Mouse (Mus musculus) olfactory bulb, adult 2 months (tissue): Measurements from ENCODE around the gene Gpr89.

Source experiments
- CTCF ChIP-seq: fragments of 200-500 bp; IDR thresholded peaks from 2 replicates; pipeline ENCODE4 v1.5.1; 2012; ENCODE audit warnings: low read depth, mild to moderate bottlenecking, low read length, moderate library complexity; ENCODE audit not compliant: insufficient read depth
- POLR2A ChIP-seq: fragments of 200-500 bp; IDR thresholded peaks from 2 replicates; pipeline ENCODE4 v1.6.1; 2012; ENCODE audit warnings: mild to moderate bottlenecking, low read depth, low read length, moderate library complexity; ENCODE audit not compliant: insufficient read depth

DNA sequence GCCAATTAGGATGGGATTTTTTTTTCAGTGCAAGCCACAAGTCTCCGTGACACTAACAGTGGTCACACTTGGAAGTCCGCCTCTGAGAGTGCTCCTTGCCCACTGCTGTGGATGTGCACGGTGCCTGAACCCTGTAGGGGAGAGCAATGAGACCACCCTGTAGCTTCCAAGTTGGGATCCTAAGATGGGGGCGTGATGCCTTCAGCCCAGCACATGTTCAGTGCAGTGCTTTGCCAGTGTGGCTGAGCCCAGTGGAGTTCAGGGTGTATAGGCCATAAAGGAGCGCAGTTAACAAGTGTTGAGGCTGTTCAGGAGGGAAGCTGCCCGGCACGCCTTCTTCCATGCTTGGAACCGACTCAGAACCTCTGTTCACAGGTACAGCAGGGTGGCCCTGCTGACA is 36.6 kb downstream of the Gpr89 start:
- TF ChIP-seq CTCF (no peak), POLR2A (no peak)
